Mouse (Mus musculus): ENCODE measurements around the gene Edn1. TPM values are rescaled to one million over a fixed set of nuclear protein-coding genes. Genes with fewer than 3 reads are reported as not detected.

Gene Edn1
- polyA plus RNA-seq, 1 experiment from 2014 or later = 3.6 TPM

DNA sequence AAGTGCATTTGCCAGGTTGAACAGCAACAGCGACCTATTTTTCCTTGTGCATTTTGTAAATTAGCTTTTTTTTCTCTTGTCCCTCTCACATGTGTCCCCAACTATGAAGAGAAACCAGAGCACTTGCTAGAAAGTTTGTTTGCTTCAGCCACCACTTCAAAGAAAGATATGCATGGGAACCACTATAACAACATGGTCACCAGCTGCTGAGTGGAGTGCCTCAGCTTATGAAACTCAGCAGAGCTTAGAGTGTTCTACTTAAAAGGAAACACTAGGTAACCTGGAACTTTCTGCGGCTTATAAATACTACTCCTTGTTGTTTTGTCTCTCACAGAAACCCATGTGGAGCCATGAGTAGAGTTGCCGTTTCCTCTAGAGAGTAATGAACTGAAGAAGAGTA is 33.7 kb downstream of the Edn1 start:
- no peak overlapping the region for H3K9ac ChIP-seq (replicated peaks; ENCODE audit: low read depth, low read length)
- H3K9me3 ChIP-seq (ENCODE audit: control insufficient read depth, low read depth, low read length) = no peaks in the 10 kb centered on the region
- H3K27me3 ChIP-seq (ENCODE audit: control insufficient read depth, insufficient read depth, low read length) = no peaks in the 10 kb centered on the region
- no peak overlapping the region for H3K4me3 ChIP-seq (ENCODE audit: low read depth, low read length)
- WGBS = 90% methylated on average over 3 of the region's 3 CpGs
- no peaks in the 10 kb centered on the region for H3K36me3 ChIP-seq (ENCODE audit: control insufficient read depth, insufficient read depth, low read length)
- ATAC-seq (ENCODE audit: insufficient number of reproducible peaks, insufficient read depth, low FRiP score, low read depth) = no peak
- H3K27ac ChIP-seq (ENCODE audit: low read length) = no peak overlapping the region
- H3K4me1 ChIP-seq (ENCODE audit: control insufficient read depth, insufficient read depth, low read length) = no peaks in the 10 kb centered on the region
- no peak overlapping the region for H3K4me2 ChIP-seq (replicated peaks; ENCODE audit: low read depth, low read length)

DNA sequence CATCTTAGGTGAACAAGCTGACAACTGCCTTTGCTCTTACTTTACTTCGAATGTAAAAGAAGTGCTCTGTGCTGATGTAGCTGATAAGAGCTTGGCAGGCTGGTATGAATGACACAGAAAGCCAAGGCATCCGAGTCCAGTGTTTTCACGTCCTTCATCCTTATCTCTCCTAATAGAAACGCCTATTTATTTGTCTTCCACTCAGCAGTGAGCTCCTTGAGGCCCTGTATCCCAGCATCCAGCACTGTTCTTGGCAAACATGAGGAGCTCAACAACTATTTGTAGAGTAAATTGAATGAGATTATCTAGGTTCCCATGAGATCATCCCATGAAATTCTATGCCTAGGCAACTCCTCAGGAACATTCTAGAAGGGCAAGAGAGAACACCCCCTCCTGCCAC is 35.1 kb downstream of the Edn1 start:
- H3K27ac ChIP-seq (ENCODE audit: low read length) = no peak overlapping the region
- H3K4me1 ChIP-seq (ENCODE audit: control insufficient read depth, insufficient read depth, low read length) = no peaks in the 10 kb centered on the region
- ATAC-seq (ENCODE audit: insufficient number of reproducible peaks, insufficient read depth, low FRiP score, low read depth) = no peak
- no peaks in the 10 kb centered on the region for H3K27me3 ChIP-seq (ENCODE audit: control insufficient read depth, insufficient read depth, low read length)
- WGBS = 18% methylated on average over 4 of the region's 4 CpGs
- H3K9ac ChIP-seq (replicated peaks; ENCODE audit: low read depth, low read length) = no peak overlapping the region
- no peak overlapping the region for H3K4me2 ChIP-seq (replicated peaks; ENCODE audit: low read depth, low read length)
- no peaks in the 10 kb centered on the region for H3K36me3 ChIP-seq (ENCODE audit: control insufficient read depth, insufficient read depth, low read length)
- no peak overlapping the region for H3K4me3 ChIP-seq (ENCODE audit: low read depth, low read length)
- H3K9me3 ChIP-seq (ENCODE audit: control insufficient read depth, low read depth, low read length) = no peaks in the 10 kb centered on the region

- no peaks in the 10 kb centered on the region for H3K9me3 ChIP-seq (ENCODE audit: control insufficient read depth, low read depth, low read length)
- WGBS = 82% methylated on average over 2 of the region's 2 CpGs
- H3K9ac ChIP-seq (replicated peaks; ENCODE audit: low read depth, low read length) = no peak overlapping the region
- no peak overlapping the region for H3K4me3 ChIP-seq (ENCODE audit: low read depth, low read length)
- no peaks in the 10 kb centered on the region for H3K36me3 ChIP-seq (ENCODE audit: control insufficient read depth, insufficient read depth, low read length)
- no peak for ATAC-seq (ENCODE audit: insufficient number of reproducible peaks, insufficient read depth, low FRiP score, low read depth)
- no peaks in the 10 kb centered on the region for H3K4me1 ChIP-seq (ENCODE audit: control insufficient read depth, insufficient read depth, low read length)
- H3K27me3 ChIP-seq (ENCODE audit: control insufficient read depth, insufficient read depth, low read length) = no peaks in the 10 kb centered on the region
- no peak overlapping the region for H3K27ac ChIP-seq (ENCODE audit: low read length)
- no peak overlapping the region for H3K4me2 ChIP-seq (replicated peaks; ENCODE audit: low read depth, low read length)
Observed at GRCm38 (mm10) chr13:42337072-42337471, 35.8 kb downstream of the Edn1 start.

GRCm38 (mm10) chr13:42339466-42339865 is 38.2 kb downstream of the Edn1 start:
- no peak for ATAC-seq (ENCODE audit: insufficient number of reproducible peaks, insufficient read depth, low FRiP score, low read depth)

DNA sequence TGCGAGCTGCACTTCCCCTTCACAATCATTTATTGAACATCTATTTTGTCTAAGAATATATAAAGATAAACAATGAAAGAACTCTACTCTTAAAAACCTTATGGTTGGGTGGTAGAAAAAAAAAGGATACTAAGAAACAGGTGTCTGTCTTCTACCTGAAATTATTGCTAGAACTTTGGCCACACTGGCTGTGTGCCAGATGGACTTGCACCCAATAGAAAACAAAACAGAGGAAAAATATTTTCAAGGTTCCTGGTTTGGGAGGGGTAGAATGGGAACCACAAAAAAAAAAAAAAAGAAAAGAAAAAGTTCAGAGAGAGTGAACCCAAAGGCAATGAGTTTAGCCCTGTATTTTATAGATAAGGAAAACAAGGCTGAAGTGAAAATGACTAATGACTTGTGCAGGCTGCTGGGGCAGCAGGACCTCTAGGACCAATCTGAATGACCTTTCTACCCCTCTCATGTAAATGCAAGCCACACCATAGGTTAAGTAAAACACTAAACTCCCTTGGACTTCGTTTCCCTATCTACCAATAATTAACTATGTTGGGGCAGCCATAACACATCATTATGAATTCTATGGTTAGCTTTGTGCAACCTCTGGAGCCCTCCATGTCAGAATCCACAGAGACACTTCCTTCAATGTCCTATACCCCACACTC is 40.7 kb downstream of the Edn1 start:
- no peak for ATAC-seq (ENCODE audit: insufficient number of reproducible peaks, insufficient read depth, low FRiP score, low read depth)
- no peaks in the 10 kb centered on the region for H3K4me1 ChIP-seq (ENCODE audit: control insufficient read depth, insufficient read depth, low read length)
- no peaks in the 10 kb centered on the region for H3K36me3 ChIP-seq (ENCODE audit: control insufficient read depth, insufficient read depth, low read length)
- H3K9me3 ChIP-seq (ENCODE audit: control insufficient read depth, low read depth, low read length) = no peaks in the 10 kb centered on the region
- H3K27ac ChIP-seq (ENCODE audit: low read length) = no peak overlapping the region
- no peak overlapping the region for H3K9ac ChIP-seq (replicated peaks; ENCODE audit: low read depth, low read length)
- no peaks in the 10 kb centered on the region for H3K27me3 ChIP-seq (ENCODE audit: control insufficient read depth, insufficient read depth, low read length)
- H3K4me3 ChIP-seq (ENCODE audit: low read depth, low read length) = no peak overlapping the region
- WGBS = 58% methylated on average over 2 of the region's 2 CpGs
- H3K4me2 ChIP-seq (replicated peaks; ENCODE audit: low read depth, low read length) = no peak overlapping the region

More at GRCm38 (mm10) chr13:42339466-42339865, 38.2 kb downstream of the Edn1 start:
- no peak overlapping the region for H3K9ac ChIP-seq (replicated peaks; ENCODE audit: low read depth, low read length)
- no peak overlapping the region for H3K27ac ChIP-seq (ENCODE audit: low read length)
- no peaks in the 10 kb centered on the region for H3K9me3 ChIP-seq (ENCODE audit: control insufficient read depth, low read depth, low read length)
- H3K4me2 ChIP-seq (replicated peaks; ENCODE audit: low read depth, low read length) = no peak overlapping the region
- no peak overlapping the region for H3K4me3 ChIP-seq (ENCODE audit: low read depth, low read length)
- H3K4me1 ChIP-seq (ENCODE audit: control insufficient read depth, insufficient read depth, low read length) = no peaks in the 10 kb centered on the region
- no peaks in the 10 kb centered on the region for H3K27me3 ChIP-seq (ENCODE audit: control insufficient read depth, insufficient read depth, low read length)
- WGBS = 63% methylated on average over 2 of the region's 2 CpGs
- no peaks in the 10 kb centered on the region for H3K36me3 ChIP-seq (ENCODE audit: control insufficient read depth, insufficient read depth, low read length)

DNA sequence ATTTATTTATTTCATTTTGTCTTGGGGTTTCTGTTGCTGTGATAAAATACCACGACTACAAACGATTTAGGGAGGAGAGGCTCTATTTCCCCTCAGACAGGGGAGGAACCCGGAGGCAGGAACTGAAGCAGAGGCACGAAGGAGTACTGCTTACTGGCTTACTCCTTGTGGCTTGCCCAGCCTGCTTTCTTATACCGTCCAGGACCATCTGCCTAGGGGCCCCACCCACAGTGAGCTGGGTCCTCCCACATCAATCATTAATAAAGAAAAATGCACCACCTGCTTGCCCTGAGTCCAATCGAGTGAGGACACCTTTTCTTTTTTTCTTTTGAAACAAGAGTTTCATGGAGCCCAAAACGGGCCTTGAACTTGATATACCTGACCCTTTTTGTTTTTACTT is 44.2 kb downstream of the Edn1 start:
- Histone ChIP-seq H3K4me1 (ENCODE audit: control insufficient read depth, insufficient read depth, low read length) (no peaks in the 10 kb centered on the region), H3K4me2 (replicated peaks; ENCODE audit: low read depth, low read length) (no peak overlapping the region), H3K36me3 (ENCODE audit: control insufficient read depth, insufficient read depth, low read length) (no peaks in the 10 kb centered on the region), H3K27me3 (ENCODE audit: control insufficient read depth, insufficient read depth, low read length) (no peaks in the 10 kb centered on the region), H3K9ac (replicated peaks; ENCODE audit: low read depth, low read length) (no peak overlapping the region), H3K27ac (ENCODE audit: low read length) (no peak overlapping the region), H3K4me3 (ENCODE audit: low read depth, low read length) (no peak overlapping the region), H3K9me3 (ENCODE audit: control insufficient read depth, low read depth, low read length) (no peaks in the 10 kb centered on the region)
- no peak for ATAC-seq (ENCODE audit: insufficient number of reproducible peaks, insufficient read depth, low FRiP score, low read depth)
- WGBS = 75% methylated on average over 7 of the region's 7 CpGs

- Histone ChIP-seq H3K4me1 (ENCODE audit: control insufficient read depth, insufficient read depth, low read length) (no peaks in the 10 kb centered on the region), H3K9ac (replicated peaks; ENCODE audit: low read depth, low read length) (no peak overlapping the region), H3K4me2 (replicated peaks; ENCODE audit: low read depth, low read length) (no peak overlapping the region), H3K27me3 (ENCODE audit: control insufficient read depth, insufficient read depth, low read length) (no peaks in the 10 kb centered on the region), H3K9me3 (ENCODE audit: control insufficient read depth, low read depth, low read length) (no peaks in the 10 kb centered on the region), H3K27ac (ENCODE audit: low read length) (no peak overlapping the region), H3K4me3 (ENCODE audit: low read depth, low read length) (no peak overlapping the region), H3K36me3 (ENCODE audit: control insufficient read depth, insufficient read depth, low read length) (no peaks in the 10 kb centered on the region)
- no peak for ATAC-seq (ENCODE audit: insufficient number of reproducible peaks, insufficient read depth, low FRiP score, low read depth)
- WGBS = 49% methylated on average over 7 of the region's 7 CpGs
Observed at GRCm38 (mm10) chr13:42346414-42346813, 45.1 kb downstream of the Edn1 start.

- H3K9ac ChIP-seq (replicated peaks; ENCODE audit: low read depth, low read length) = no peak overlapping the region
- H3K4me2 ChIP-seq (replicated peaks; ENCODE audit: low read depth, low read length) = no peak overlapping the region
- WGBS = 63% methylated on average over 7 of the region's 7 CpGs
- H3K27me3 ChIP-seq (ENCODE audit: control insufficient read depth, insufficient read depth, low read length) = no peaks in the 10 kb centered on the region
- H3K4me3 ChIP-seq (ENCODE audit: low read depth, low read length) = no peak overlapping the region
- no peaks in the 10 kb centered on the region for H3K9me3 ChIP-seq (ENCODE audit: control insufficient read depth, low read depth, low read length)
- H3K27ac ChIP-seq (ENCODE audit: low read length) = no peak overlapping the region
- no peak for ATAC-seq (ENCODE audit: insufficient number of reproducible peaks, insufficient read depth, low FRiP score, low read depth)
- no peaks in the 10 kb centered on the region for H3K4me1 ChIP-seq (ENCODE audit: control insufficient read depth, insufficient read depth, low read length)
- no peaks in the 10 kb centered on the region for H3K36me3 ChIP-seq (ENCODE audit: control insufficient read depth, insufficient read depth, low read length)
Observed at GRCm38 (mm10) chr13:42351675-42352074, 50.4 kb downstream of the Edn1 start.
